Mouse (Mus musculus): Measurements from ENCODE around the gene Galr2.

GRCm38 (mm10) chr11:116232427-116232826 lies 48.3 kb upstream of the Galr2 start:
- no peak for TF ChIP-seq POLR2A (IDR thresholded peaks at IDR 0.05; ENCODE audit: borderline replicate concordance, low read depth, low read length)
- TF ChIP-seq CTCF (IDR thresholded peaks at IDR 0.05; ENCODE audit: low read depth, low read length), result no peak

Data from bone marrow macrophage, adult 2 months (primary cell).